Mouse (Mus musculus) thymus, postnatal 10 days (tissue): ENCODE measurements around the gene Gipc1.
A peak's percentile ranks its signal among the peaks of the same experiment; 100 is the strongest.

Source experiments
- DNase-seq, 2 experiments: peaks; one replicate each; pipeline ENCODE4 v3.0.0; 2021; ENCODE audit warnings: low spot score in 2 of 2

Gipc1 gene

DNA sequence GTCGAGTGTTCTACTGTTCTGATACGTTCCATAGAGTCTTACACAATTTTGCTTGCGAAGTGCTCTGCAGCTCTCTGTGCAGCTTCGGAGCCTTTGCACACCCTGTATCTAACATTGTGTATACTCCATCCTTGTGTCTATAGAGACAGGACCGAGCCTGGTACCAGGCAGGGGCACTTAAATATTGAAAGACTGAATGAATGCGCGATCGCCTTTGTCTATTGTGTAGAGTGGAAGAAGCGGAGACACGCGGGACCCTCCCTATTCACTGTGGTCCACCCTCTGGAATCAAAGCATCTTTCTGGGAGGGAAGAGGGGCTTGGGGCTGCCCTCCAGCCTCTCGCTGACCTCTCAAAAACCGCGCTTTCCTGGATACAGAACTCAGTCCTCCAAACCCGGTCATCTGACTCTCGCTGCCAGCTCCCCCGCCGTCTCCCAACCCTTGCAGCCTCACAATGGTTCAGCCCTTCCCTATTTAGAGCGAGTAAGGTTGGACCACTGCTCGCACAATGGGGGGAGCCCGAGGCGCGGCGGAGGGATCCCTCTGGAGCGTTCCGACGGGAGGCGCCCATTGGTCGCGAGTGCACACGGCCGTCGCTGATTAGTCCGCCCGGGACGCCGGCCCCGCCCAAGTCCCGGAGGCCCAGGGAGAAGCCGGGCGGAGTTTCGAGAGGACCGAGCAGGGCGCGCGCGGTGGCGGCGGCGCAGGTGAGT lies at the start of gene Gipc1:
Gipc1 (plus strand) TSS at position 648 of the 714 bp plus-strand sequence.
- DNase-seq = peak; percentile 93 to 96

DNA sequence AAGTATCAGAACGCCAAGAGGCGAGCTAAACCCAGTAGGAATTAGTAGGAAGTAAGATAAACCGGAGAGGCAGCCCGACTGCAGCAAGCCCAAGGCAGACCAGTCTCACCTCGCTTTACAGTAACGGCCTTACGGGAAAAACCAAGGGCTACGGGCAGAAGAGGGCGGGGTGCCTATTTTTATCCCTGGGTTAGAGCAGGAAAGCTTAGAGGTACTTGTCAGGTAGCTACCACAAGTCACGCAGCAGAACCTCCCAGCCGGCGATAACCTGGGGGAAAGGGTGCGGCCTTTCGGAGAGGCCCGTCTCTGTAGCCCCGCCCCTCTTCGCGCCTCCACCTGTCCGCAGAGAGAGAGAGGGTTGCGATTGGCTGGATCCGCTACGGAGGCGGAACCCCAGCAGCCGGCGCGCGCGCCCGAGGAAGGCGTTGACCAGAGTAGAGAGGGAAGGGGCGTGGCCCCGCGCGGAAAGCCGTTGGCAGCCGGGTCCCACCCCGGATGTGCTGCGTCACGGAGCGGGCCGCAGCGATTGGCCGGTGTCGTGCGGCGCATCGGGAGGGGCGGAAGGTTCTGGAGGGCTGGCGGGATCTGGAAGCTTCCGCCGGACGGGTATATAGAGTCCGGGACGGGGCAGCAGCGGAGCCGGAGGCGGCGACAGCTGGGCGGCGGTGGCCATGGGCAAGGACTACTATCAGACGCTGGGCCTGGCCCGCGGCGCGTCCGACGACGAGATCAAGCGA lies 44.6 kb upstream of the Gipc1 start, which contains the start of the genes Tecr and Dnajb1:
Tecr (minus strand) TSS at position 311 of the 737 bp plus-strand sequence.
Dnajb1 (plus strand) TSS at position 533 of the 737 bp plus-strand sequence.
- peak; percentile 100 for DNase-seq

DNA sequence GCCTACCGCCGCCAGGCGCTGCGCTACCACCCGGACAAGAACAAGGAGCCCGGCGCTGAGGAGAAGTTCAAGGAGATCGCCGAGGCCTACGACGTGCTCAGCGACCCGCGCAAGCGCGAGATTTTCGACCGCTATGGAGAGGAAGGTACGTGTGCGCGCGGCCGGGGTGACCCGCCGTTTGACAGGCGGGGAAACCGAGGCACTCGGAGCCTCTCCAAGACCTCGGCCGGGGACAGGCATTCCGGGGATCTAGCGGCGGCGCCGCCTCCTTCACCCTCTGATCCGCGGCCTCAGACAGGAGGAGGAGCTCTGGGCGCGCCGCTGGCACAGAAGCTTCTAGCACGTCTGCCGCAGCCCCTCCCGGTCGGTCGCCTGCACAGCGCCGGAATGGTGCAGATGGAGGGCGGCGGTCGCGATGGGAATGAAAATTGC lies 44.1 kb upstream of the Gipc1 start:
- DNase-seq = peak; percentile 81 to 84

DNA sequence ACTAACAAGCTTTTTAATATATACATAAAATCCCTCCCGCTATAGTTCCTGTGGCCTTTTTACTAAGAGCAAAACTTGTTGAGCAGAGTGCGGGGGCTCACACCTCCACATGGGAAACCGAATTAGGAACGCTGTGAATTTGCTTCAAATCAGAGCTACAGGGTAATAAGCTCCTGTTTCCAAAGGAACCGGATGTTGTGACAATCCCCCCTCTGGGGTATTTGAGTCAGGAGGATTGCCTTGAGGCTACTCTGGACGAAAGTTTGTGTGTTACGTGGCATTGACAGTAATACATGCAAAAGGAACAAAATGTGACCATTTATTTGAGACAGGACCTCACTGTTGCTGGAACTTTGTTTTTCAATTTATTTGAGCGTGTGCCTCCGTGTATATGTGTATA lies 43.4 kb upstream of the Gipc1 start:
- no peak for DNase-seq

DNA sequence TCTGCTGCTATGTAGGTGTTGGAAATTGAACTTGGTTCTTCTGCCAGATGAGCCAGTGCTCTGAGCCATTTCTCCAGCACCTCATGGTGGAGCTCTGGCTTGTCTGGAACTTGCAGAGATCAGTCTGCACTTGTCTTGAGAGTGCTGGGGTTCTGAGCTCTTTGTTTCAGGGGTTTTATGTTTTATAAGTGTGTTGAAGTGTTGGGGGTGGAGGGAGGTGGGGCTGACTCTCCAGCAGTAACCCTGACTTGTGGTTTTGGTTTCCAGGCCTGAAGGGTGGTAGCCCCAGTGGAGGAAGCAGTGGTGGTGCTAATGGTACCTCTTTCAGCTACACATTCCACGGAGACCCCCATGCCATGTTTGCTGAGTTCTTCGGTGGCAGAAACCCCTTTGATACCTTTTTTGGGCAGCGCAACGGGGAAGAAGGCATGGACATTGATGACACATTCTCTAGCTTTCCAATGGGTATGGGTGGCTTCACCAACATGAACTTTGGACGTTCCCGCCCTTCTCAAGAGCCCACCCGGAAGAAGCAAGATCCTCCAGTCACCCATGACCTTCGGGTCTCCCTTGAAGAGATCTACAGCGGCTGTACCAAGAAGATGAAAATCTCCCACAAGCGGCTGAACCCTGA lies 42.8 kb upstream of the Gipc1 start:
- no peak for DNase-seq

DNA sequence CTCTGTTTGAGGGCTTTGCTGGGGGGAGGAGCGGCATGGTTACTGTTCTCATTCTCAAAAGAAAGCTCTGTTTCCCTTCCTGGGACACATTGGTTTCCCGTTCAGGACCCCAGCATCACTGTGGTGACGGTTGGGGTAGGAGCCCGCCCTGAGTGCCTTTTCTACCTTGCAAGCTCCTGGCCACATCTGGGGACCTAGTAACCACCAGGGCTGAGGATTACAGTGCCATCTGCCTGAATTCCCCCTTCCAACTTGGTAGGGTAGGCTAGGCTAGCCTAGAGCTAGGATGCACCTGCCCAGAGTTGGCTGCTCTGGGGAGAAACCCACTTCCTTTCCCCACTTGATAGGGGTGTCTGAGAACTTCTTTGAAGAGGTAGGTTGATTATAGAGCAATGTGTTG lies 40.6 kb upstream of the Gipc1 start:
- peak; percentile 72 to 82 for DNase-seq

DNA sequence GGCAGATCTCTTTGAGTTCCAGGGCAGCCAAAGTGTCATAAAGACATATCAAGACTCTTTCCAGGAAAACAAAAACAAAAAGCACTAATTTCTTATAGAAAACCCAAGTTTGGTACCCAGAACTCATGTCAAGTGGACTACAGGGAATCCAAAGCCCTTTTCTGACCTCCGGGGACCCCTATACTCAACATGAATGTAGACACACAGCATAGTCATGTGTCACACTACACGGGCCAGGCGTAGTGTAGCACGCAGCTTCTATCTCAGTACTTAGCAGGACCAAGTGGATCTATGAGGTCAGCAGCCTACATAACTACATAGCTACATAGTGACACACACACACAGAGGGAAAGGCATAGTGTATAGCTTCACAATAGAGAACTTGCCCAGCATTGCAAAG lies 38.8 kb upstream of the Gipc1 start:
- DNase-seq = no peak

DNA sequence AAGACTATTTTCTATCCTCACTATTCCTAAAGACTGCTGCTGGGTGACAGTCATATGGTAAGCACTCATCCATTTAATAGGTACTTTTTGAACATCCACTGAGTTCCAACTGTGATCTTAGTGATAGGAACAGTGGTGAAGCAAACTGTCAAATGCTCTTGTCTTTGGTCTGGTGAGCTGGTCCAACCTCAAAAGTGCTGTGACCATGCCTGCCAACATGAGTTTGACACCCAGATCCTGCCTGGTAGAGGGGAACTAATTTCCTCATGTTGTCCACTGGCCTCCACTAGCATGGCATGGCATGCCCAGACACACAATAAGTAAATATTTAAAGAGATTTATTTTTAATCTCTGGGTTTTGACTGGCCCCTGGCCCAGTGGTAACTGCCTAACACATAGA lies 35.9 kb upstream of the Gipc1 start:
- DNase-seq = no peak

DNA sequence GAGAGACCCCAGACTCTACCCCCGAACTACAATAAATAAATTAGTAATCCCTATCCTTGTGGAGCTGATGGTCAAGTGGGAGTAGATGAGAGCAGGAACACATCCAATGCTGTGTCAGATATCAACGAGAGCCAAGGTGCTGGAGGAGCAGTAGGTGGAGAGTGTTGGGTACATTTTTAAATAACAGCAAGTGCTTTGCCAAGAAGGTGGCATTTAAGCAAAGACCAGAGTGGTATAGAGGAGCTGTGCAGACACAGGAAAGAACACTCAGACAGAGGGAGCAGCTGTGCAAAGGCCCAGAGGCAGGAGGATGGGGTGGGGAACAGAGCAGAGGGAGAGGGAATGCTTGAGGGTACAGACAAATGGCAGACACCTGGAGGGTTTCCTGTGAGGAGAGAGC lies 35.4 kb upstream of the Gipc1 start:
- DNase-seq = no peak

DNA sequence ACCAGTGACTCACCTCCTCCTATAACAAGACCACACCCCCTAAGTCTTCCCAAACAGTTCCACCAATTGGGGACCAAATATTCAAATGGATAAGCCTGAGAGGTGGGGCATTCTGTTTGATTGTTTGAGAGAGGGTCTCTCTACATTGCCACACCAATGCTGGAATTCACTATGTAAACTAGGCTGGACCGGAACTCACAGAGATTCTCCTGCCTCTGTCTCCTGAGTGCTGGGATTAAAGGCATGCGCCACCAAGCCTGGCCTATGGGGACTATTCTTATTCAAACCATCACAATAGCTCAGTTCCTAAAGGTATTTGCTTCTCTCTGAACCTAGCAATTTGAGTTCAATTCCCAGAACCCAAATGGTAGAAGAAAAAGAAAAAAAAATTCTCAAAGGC lies 33.9 kb upstream of the Gipc1 start:
- DNase-seq = no peak

DNA sequence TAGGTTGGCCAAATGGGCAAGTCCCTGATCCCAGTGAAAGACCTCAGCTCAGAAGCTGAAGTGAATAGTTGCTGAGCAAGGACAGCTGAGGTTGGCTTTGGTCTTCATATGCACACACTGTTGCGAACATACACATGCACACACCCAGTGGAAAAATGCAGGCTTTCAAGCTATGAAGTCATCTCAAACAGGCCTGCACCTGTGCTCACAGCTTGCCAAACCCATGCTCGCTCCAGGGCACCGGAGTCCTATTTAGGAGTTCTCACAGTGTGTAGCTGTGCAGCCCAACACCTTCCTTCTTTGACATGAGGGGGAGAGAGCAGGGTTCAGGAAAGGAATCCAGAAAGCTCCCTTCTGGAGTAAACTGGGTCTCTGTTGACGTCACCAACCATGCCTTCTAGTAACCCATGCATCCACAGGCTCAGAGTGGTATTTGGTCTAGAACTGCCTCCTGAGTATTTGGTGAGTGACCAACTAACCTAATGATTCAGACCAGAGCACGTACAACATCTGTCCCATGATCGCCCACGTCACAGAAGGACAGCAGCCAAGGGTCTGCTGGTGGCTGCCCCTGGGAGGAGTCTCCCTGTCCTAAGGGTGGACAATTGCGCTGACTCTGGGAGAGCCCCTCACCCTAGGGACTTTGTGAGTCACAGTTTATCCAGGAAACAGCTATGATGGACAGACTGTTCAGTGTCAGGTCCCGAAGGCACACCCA lies 32.8 kb upstream of the Gipc1 start:
- peak; percentile 53 to 68 for DNase-seq

DNA sequence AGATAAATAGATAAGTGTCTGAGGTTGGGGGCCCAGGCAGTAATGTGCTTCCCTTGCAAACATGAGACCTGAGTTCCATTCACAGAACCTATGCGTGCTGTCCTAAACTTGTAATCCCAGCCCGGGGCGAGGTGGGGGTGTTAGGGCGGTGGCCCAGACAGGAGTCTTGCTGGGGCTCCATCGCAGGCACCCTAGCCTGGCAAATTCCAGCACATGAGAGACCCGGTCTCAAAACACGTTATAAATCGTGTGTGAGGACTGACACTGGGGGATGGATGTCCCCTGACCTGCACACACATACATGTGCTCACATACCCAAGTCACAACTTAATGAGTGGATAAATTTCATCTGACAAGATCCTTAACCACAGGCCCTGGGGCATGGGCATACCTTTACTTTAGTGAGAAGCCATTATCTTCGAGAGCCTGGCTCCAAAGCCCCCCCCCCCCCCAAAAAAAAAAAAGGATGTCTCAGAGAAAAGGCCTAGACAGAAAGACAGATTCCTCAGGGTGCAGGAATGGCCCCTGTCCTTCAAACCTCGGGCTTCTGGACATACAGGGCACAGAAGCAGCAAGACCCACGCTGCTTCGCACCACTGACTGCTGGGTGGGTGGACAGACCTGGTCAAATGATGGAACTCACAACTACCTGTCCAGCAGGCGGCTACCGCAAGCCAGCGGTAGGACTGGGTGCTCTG lies 30.6 kb upstream of the Gipc1 start:
- no peak for DNase-seq

DNA sequence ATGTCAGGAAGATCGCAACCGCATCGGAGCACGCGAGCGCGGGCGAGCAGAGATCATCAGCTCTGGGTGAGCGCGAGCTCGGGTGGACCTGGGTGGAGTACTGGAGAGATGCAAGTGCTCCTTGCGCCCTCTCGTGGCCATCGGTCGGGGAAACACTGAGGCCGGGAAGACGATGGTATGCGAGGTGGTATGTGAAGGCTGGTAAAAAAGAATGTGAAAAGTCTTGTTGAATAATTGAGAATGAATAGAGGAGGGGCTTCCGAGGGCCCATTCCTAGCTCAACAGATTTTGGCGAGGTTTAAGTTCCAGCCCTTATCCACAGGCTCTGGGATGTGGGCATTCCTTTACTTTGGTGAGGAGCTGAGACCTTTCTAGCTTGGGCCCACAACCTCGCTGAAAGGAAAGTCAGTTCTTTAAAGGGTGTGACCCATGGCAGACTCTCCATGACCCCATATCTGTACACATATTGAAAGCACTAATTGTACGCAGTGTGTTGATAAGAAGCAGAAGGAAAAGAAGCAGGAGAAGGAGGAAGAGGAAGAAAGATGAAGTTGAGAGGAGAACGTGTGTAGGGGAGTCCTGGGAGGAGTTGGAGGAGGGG lies 30.0 kb upstream of the Gipc1 start:
- DNase-seq = peak; percentile 86 to 95

DNA sequence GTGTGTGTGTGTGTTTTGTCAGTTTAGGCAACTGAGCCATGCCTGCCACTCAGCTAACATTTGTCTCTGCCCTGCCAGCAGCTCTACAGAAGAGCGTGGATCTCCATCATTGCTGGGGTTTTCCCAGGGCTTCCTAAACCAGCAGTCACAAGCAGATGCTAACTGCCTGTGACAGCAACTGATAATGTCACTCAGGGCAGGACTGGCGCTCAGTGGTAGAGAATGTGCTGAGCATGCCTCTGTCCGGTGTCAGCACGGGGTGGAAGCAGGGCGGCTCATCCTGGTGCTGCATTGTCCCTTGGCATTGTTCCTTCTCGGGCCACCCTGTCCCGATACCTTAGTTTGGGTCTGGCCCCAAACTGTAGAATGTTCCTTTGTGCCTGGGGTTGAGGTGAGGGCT lies 28.9 kb upstream of the Gipc1 start:
- DNase-seq = no peak

DNA sequence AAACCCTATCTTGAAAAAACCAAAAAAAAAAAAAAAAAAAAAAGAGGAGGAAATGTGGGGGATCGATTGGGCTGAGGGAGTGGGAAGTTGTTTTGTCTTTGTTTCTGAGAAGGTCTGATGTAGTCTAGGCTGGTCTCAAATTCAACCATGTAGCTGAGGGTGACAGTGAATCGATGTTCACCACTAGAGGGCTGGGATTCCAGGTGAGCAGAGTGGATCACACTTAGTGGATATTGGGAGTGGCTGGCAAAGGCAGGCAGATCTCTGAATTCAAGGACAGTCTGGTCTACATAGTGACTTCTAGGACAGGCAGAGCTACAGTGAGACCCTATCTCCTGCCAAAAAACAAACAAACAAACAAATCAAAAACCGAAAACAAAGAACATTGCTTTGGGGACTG lies 27.7 kb upstream of the Gipc1 start:
- DNase-seq = no peak

DNA sequence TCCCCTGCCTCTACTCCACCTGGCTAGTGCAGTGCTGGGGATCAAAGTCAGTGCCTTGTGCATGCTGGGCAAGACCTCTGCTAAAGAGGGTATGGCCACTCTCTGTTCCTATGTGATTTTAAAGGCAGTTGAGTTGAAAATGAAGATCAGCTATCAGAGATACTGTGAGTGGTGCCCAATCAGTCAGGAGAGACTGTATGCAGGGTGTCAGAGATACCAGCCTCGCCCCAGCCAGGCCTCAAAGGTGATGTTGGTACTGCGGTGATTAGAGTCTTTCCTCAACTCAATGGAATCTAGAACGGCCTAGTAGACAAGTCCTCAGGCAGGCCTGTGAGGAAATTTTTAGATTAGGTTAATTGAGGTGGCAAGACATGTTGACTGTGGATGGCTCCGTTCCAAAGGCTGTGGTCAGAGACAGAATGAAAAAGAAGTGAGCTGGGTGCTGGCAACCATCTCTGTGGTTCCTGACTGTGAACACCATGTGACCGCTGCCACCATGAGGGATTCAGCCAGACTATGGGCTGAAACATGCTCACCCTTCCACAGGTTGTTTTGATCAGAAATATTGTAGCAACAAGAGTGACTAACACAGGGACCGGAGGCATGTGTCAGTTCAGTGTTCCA lies 26.7 kb upstream of the Gipc1 start:
- no peak for DNase-seq

DNA sequence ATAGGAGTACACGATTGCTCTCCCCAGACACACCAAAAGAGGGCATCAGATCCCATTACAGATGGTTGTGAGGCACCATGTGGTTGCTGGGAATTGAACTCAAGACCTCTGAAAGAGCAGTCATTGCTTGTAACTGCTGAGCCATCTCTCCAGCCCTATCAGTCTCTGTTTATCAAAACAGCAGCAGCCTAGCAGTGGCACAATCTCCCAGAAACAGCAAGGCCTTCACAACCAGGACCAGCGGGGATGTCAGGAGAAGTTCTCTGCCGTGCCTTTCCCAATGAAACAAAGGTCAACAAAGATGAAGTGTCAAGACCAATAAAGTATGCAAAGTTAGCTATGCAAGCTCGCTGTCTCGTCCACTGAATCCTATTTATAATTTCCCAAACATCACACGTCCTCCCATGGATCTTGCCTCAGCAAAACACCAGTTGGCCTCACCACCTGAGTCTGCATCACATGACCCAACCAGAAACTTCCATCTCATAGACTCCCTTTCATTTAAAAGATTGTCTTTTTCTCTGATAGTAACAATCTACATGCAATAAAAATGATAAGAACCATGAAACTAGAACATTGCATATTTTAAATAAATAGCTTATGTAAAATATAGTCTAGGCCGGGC lies 20.3 kb upstream of the Gipc1 start:
- no peak for DNase-seq

DNA sequence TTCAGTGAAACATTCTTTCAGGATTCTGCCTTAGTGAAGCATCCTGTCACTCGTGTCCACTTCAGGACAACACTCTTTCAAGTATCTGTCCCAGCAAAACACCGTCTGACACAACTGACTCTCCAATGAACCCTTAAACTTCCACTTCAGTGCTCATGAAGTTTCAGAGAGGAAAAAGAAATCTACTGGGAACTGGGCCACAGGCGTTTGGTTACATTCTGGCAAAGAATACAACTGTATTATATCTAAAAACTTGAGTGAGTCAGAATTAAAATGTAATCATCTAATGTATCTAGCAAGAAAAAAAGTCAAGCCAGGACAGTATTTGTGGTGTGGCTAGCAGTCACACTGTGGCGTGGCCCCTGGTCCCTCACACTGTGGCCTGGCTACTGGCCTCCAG lies 13.6 kb upstream of the Gipc1 start:
- no peak for DNase-seq

DNA sequence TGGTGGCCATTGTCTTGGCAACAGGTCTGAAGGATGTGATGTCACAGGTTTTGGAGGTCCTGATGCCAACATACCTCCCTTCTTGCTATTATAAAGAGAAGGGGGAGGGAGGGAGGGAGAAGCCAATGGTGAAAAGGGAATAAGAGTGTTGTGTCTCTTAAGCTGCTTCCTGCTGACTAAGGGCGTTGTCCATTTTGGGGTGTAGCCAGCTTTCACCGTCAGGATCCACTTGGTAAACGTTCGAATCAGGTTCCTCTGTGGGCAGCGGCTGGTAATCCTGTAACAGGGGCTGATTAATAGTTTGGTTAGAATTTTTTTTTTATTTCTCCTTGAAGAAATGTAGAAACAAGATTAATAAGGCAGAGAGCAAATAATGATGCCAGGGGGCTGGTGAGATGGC lies 12.8 kb upstream of the Gipc1 start:
- no peak for DNase-seq

DNA sequence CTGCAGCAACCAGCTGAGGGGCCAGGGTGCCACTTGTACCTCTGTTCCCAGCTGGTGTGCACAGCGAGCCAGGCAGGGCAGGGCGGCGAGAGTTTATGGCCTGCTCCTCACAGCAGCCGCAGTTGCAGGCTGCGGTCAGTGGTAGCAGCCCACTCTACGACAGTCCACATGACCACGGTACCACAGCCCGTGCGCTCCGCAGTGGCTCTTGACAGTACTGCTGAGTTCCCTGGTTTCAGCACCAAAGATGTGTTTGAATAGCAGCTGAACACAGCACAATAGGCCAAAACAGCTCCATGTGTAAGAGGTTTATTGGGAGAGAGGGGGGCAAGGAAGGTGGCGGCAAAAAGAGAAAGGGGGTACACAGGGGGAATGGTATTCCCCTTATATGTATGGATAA lies 5.0 kb upstream of the Gipc1 start:
- no peak for DNase-seq
